Mouse (Mus musculus) liver, embryonic 14.5 days (tissue): ENCODE results near the gene Fermt1.

ENCODE experiments used
- CTCF ChIP-seq: IDR thresholded peaks from 2 replicates; pipeline ENCODE4 v1.5.1; 2016; ENCODE audit warnings: antibody characterized with exemption, low read depth, control low read depth
- EP300 ChIP-seq: IDR thresholded peaks from 2 replicates; pipeline ENCODE4 v1.6.1; 2016; ENCODE audit warnings: antibody characterized with exemption, low read depth

GRCm38 (mm10) chr2:132927871-132928270 is 17.8 kb downstream of the Fermt1 start:
- TF ChIP-seq CTCF (no peak), EP300 (no peak)
